Mouse (Mus musculus) granulocyte monocyte progenitor cell, adult 5-6 weeks (primary cell): ENCODE measurements around the gene Tm9sf4. TPM values are rescaled to one million over a fixed set of nuclear protein-coding genes. Genes with fewer than 3 reads are reported as not detected.

Experiments used
- ATAC-seq: replicated peaks from 2 replicates; pipeline ENCODE4 v1.8.0; 2016; ENCODE audit warnings: mild to moderate bottlenecking, moderate TSS enrichment, inconsistent platforms; ENCODE audit not compliant: poor library complexity, severe bottlenecking
- total RNA-seq, 2 experiments: library from RNA; stranded (forward) in 1 of 2; stranded (reverse) in 1 of 2; fragments of 200-712, 200-1000 nt in 1 of 2; fragments of >200 nt in 1 of 2; fragmentation: Nextera tagmentation in 1 of 2; gene quantifications; 2 replicates each; pipeline ENCODE4 v1.2.3; 2014 to 2017

The Tm9sf4 gene
- total RNA-seq (2014; fragmentation: Nextera tagmentation) (54.2 and 60.7 TPM in 2 replicates), total RNA-seq (2017) (61.3 and 91.4 TPM in 2 replicates)

- ATAC-seq, result peak; percentile 70
These were observed at the start of gene Tm9sf4 for GRCm38 (mm10) chr2:153160844-153161683. Gene Tm9sf4, plus strand, starts transcription at chr2:153161303.

GRCm38 (mm10) chr2:153115679-153116081 lies 45.4 kb upstream of the Tm9sf4 start:
- ATAC-seq, result peak; percentile 46

- ATAC-seq, result peak; percentile 52
These were observed 44.0 kb upstream of the Tm9sf4 start for GRCm38 (mm10) chr2:153117051-153117486.

- ATAC-seq, result no peak
These were observed 41.6 kb upstream of the Tm9sf4 start for GRCm38 (mm10) chr2:153119488-153119887.

- ATAC-seq, result peak; percentile 62
These were observed 41.0 kb upstream of the Tm9sf4 start for GRCm38 (mm10) chr2:153120126-153120525.

GRCm38 (mm10) chr2:153121821-153122615 lies 39.1 kb upstream of the Tm9sf4 start:
- peak; percentile 33 for ATAC-seq

GRCm38 (mm10) chr2:153122701-153123100 lies 38.4 kb upstream of the Tm9sf4 start:
- ATAC-seq, result peak; percentile 57

GRCm38 (mm10) chr2:153125875-153126274 lies 35.2 kb upstream of the Tm9sf4 start:
- ATAC-seq, result no peak

- peak; percentile 55 for ATAC-seq
These were observed 30.1 kb upstream of the Tm9sf4 start for GRCm38 (mm10) chr2:153131019-153131418.

GRCm38 (mm10) chr2:153134237-153134636 lies 26.9 kb upstream of the Tm9sf4 start:
- ATAC-seq, result peak; percentile 64; the same call in 1 of the 2 replicates

- ATAC-seq, result no peak
These were observed 24.9 kb upstream of the Tm9sf4 start for GRCm38 (mm10) chr2:153136211-153136610.

- no peak for ATAC-seq
These were observed 21.9 kb upstream of the Tm9sf4 start for GRCm38 (mm10) chr2:153139158-153139557.

- ATAC-seq, result peak; percentile 74
These were observed 21.0 kb upstream of the Tm9sf4 start for GRCm38 (mm10) chr2:153139996-153140613.

- no peak for ATAC-seq
These were observed 18.4 kb upstream of the Tm9sf4 start for GRCm38 (mm10) chr2:153142620-153143199.

- ATAC-seq, result peak; percentile 63
These were observed 15.8 kb upstream of the Tm9sf4 start for GRCm38 (mm10) chr2:153145346-153145745.

- peak; percentile 40 for ATAC-seq
These were observed 13.9 kb upstream of the Tm9sf4 start for GRCm38 (mm10) chr2:153147236-153147635.

GRCm38 (mm10) chr2:153147715-153148114 lies 13.4 kb upstream of the Tm9sf4 start:
- ATAC-seq, result peak; percentile 77

- no peak for ATAC-seq
These were observed 11.4 kb upstream of the Tm9sf4 start for GRCm38 (mm10) chr2:153149742-153150141.

GRCm38 (mm10) chr2:153151026-153151425 lies 10.1 kb upstream of the Tm9sf4 start:
- no peak for ATAC-seq
